Mouse (Mus musculus) midbrain, embryonic 15.5 days (tissue): ENCODE results near the gene Dhx8. TPM values are rescaled to one million over a fixed set of nuclear protein-coding genes. Genes with fewer than 3 reads are reported as not detected.

Experiments used
- ATAC-seq: fragments of 200-750 bp; cut with Nextera tagmentation; replicated peaks from 2 replicates; pipeline ENCODE4 v1.8.0; 2017; ENCODE audit warnings: moderate TSS enrichment
- H3K27ac ChIP-seq: fragments of 300-500 bp; sonication (generic); 2 replicates; pipeline ENCODE4 v1.5.1; 2015; ENCODE audit warnings: mild to moderate bottlenecking, inconsistent platforms
- H3K27me3 ChIP-seq: fragments of 300-500 bp; sonication (generic); replicated peaks from 2 replicates; pipeline ENCODE4 v1.6.1; 2015; ENCODE audit warnings: inconsistent platforms
- H3K36me3 ChIP-seq: fragments of 300-500 bp; sonication (generic); replicated peaks from 2 replicates; pipeline ENCODE4 v1.6.1; 2015; ENCODE audit warnings: inconsistent platforms
- H3K4me1 ChIP-seq: fragments of 300-500 bp; sonication (generic); 2 replicates; pipeline ENCODE4 v1.6.1; 2015; ENCODE audit warnings: inconsistent platforms
- H3K4me2 ChIP-seq: fragments of 300-500 bp; sonication (generic); 2 replicates; pipeline ENCODE4 v1.6.1; 2015; ENCODE audit warnings: inconsistent platforms, mild to moderate bottlenecking, moderate library complexity
- H3K4me3 ChIP-seq: fragments of 300-500 bp; sonication (generic); 2 replicates; pipeline ENCODE4 v1.5.1; 2015; ENCODE audit warnings: mild to moderate bottlenecking, inconsistent platforms
- H3K9ac ChIP-seq: fragments of 300-500 bp; sonication (generic); 2 replicates; pipeline ENCODE4 v1.6.1; 2015; ENCODE audit warnings: mild to moderate bottlenecking, inconsistent platforms
- H3K9me3 ChIP-seq: fragments of 300-500 bp; sonication (generic); 2 replicates; pipeline ENCODE4 v1.6.1; 2016; ENCODE audit warnings: inconsistent platforms
- WGBS: fragments of 180-500 bp; shearing (Covaris S2); methylation state at CpG from one replicate; pipeline ENCODE4 v1.1.7; 2015; ENCODE audit warnings: mixed read lengths; 5-methylcytosine and 5-hydroxymethylcytosine counted together
- polyA plus RNA-seq: library from polyadenylated mRNA; unstranded; fragments of >200 nt; fragmentation: Nextera tagmentation; extraction: Ambion mirVana; gene quantifications from 2 replicates; pipeline ENCODE4 v1.2.1, GENCODE M21; 2015

Gene Dhx8
- polyA plus RNA-seq, 1 experiment from 2014 or later, result 33.9 TPM

DNA sequence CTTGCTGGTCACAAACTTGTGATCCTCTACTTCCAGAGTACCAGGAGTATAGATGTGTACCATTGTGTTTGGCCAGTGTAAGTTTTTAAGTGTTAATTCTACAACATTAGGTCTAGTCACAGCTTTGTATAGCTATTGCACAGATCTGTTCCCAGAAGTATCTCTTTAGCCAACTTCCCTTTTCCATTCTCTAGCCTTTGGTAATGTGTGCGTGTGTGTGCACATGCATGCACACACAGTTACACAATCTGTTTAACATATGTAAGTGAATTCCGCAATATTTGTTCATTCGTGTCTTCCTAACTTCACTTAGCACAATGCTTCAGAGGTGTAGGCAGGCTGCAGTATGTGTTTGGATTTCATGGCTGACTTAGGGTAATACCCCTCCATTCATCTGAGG lies 26.8 kb downstream of the Dhx8 start:
- Histone ChIP-seq H3K27ac (no peak overlapping the region), H3K9ac (no peak overlapping the region), H3K4me2 (no peak overlapping the region), H3K9me3 (no peaks in the 10 kb centered on the region), H3K27me3 (no peaks in the 10 kb centered on the region), H3K4me3 (no peak overlapping the region), H3K36me3 (peaks cover 53% of the 10 kb centered on the region), H3K4me1 (no peaks in the 10 kb centered on the region)
- WGBS, result 96% methylated on average over 3 of the region's 3 CpGs
- ATAC-seq, result no peak

- Histone ChIP-seq H3K4me1 (no peaks in the 10 kb centered on the region), H3K36me3 (peaks cover 62% of the 10 kb centered on the region), H3K9me3 (no peaks in the 10 kb centered on the region), H3K9ac (no peak overlapping the region), H3K27ac (no peak overlapping the region), H3K4me3 (no peak overlapping the region), H3K4me2 (no peak overlapping the region), H3K27me3 (no peaks in the 10 kb centered on the region)
- 52% methylated on average over 7 of the region's 7 CpGs for WGBS
- ATAC-seq, result no peak
Measured at GRCm38 (mm10) chr11:101763723-101764122, 31.0 kb downstream of the Dhx8 start.

GRCm38 (mm10) chr11:101764546-101764945 lies 31.8 kb downstream of the Dhx8 start:
- no peak for ATAC-seq

DNA sequence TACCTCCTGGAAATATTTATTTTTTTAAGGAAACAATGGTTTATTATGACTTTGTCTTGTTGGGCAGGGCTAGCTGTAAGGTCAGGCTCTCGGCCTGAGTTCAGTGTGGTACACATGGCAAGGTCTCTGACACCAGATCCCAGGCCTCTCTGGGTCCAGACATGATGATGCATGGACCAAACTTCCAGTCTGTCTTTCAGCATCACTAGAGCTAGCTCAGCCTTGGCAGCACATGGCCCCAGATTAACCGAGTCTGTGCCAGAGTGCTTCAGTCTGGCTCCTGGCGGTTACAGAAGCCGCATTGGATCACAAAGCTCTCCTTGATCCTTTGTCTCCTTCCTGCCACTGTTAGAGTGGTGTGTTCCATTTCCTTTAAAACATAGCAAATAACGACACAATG lies 34.6 kb downstream of the Dhx8 start:
- 69% methylated on average over 5 of the region's 5 CpGs for WGBS
- H3K27me3 ChIP-seq, result peaks cover 15% of the 10 kb centered on the region
- no peak overlapping the region for H3K4me3 ChIP-seq
- H3K9me3 ChIP-seq, result no peaks in the 10 kb centered on the region
- no peak overlapping the region for H3K9ac ChIP-seq
- H3K4me1 ChIP-seq, result peaks cover 4% of the 10 kb centered on the region
- peaks cover 43% of the 10 kb centered on the region for H3K36me3 ChIP-seq
- H3K4me2 ChIP-seq, result no peak overlapping the region
- no peak overlapping the region for H3K27ac ChIP-seq
- ATAC-seq, result no peak

More at GRCm38 (mm10) chr11:101764546-101764945, 31.8 kb downstream of the Dhx8 start:
- no peak overlapping the region for H3K4me3 ChIP-seq
- peaks cover 57% of the 10 kb centered on the region for H3K36me3 ChIP-seq
- H3K4me2 ChIP-seq, result no peak overlapping the region
- H3K9ac ChIP-seq, result no peak overlapping the region
- H3K9me3 ChIP-seq, result no peaks in the 10 kb centered on the region
- H3K27me3 ChIP-seq, result no peaks in the 10 kb centered on the region
- WGBS, result 96% methylated on average over 8 of the region's 8 CpGs
- H3K27ac ChIP-seq, result no peak overlapping the region
- no peaks in the 10 kb centered on the region for H3K4me1 ChIP-seq

- H3K9ac ChIP-seq, result no peak overlapping the region
- H3K4me2 ChIP-seq, result no peak overlapping the region
- H3K9me3 ChIP-seq, result no peaks in the 10 kb centered on the region
- H3K4me1 ChIP-seq, result peaks cover 8% of the 10 kb centered on the region
- no peak overlapping the region for H3K4me3 ChIP-seq
- H3K36me3 ChIP-seq, result peaks cover 42% of the 10 kb centered on the region
- ATAC-seq, result no peak
- 93% methylated on average over 6 of the region's 6 CpGs for WGBS
- H3K27me3 ChIP-seq, result peaks cover 21% of the 10 kb centered on the region
- no peak overlapping the region for H3K27ac ChIP-seq
Measured at GRCm38 (mm10) chr11:101768721-101769120, 36.0 kb downstream of the Dhx8 start.

DNA sequence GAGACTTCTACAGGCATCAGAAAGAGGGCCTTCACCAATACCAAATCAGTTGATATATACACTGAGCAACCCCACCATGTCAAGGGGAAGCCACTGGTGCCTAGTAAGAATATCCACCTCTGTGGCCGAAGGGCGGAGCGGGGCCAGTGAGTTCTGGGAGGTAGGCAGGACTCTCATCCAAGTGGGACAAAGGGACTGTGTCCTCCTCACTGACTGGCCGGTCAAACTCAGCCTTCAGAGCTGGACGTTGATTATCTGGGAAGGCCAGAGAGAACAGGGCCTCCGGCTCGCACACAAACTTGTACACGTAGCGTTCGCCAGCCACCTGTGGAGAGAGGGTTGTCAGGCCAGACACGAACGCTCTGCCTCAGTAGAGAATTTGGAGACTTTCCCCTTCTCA lies 37.5 kb downstream of the Dhx8 start:
- Histone ChIP-seq H3K27me3 (peaks cover 31% of the 10 kb centered on the region), H3K36me3 (peaks cover 30% of the 10 kb centered on the region), H3K4me1 (peaks cover 8% of the 10 kb centered on the region), H3K9ac (no peak overlapping the region), H3K27ac (no peak overlapping the region), H3K4me3 (no peak overlapping the region), H3K9me3 (no peaks in the 10 kb centered on the region), H3K4me2 (no peak overlapping the region)
- ATAC-seq, result no peak
- WGBS, result 84% methylated on average over 12 of the region's 12 CpGs

- no peak overlapping the region for H3K27ac ChIP-seq
- WGBS, result 4% methylated on average over 5 of the region's 5 CpGs
- peak overlapping the region; percentile 53 for H3K4me2 ChIP-seq
- no peak for ATAC-seq
- no peaks in the 10 kb centered on the region for H3K9me3 ChIP-seq
- H3K36me3 ChIP-seq, result peaks cover 16% of the 10 kb centered on the region; the same call in 1 of the 2 replicates
- no peak overlapping the region for H3K4me3 ChIP-seq
- H3K27me3 ChIP-seq, result peaks cover 31% of the 10 kb centered on the region
- peaks cover 8% of the 10 kb centered on the region for H3K4me1 ChIP-seq
- no peak overlapping the region for H3K9ac ChIP-seq
Measured at GRCm38 (mm10) chr11:101772027-101772426, 39.3 kb downstream of the Dhx8 start.

DNA sequence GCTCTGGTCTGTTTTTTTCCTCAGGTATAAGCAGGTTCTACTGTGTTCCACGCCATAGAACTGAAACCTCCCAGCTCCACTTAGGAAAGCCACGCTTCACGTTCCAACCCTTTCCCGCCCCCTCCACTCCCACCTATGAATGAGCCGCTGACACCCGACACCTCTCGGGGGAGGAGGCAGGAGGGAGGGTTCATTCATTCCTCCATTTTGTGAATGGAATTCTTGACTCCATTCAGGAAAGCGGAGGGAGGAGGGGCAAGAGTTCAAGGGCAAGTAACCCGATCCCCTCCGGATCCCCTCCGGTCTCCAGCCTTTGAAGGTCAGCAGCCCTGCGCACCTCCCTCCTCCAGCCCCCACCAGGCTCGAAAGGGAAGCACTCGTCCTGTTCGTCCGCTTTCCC lies 39.7 kb downstream of the Dhx8 start:
- H3K9me3 ChIP-seq, result no peaks in the 10 kb centered on the region
- peak overlapping the region; percentile 53 for H3K4me2 ChIP-seq
- 1% methylated on average over 16 of the region's 16 CpGs for WGBS
- H3K27ac ChIP-seq, result no peak overlapping the region
- peaks cover 8% of the 10 kb centered on the region for H3K4me1 ChIP-seq
- ATAC-seq, result no peak
- peak overlapping the region; percentile 35; the same call in 1 of the 2 replicates for H3K9ac ChIP-seq
- H3K4me3 ChIP-seq, result peak overlapping the region; percentile 24
- H3K27me3 ChIP-seq, result peaks cover 35% of the 10 kb centered on the region
- H3K36me3 ChIP-seq, result peaks cover 11% of the 10 kb centered on the region; the same call in 1 of the 2 replicates

GRCm38 (mm10) chr11:101776846-101777245 lies 44.1 kb downstream of the Dhx8 start:
- 64% methylated on average over 4 of the region's 4 CpGs for WGBS
- no peak overlapping the region for H3K9ac ChIP-seq
- H3K27ac ChIP-seq, result no peak overlapping the region
- no peak overlapping the region for H3K4me2 ChIP-seq
- no peaks in the 10 kb centered on the region for H3K36me3 ChIP-seq
- no peak for ATAC-seq
- H3K4me1 ChIP-seq, result peaks cover 8% of the 10 kb centered on the region
- no peaks in the 10 kb centered on the region for H3K9me3 ChIP-seq
- no peak overlapping the region for H3K4me3 ChIP-seq
- H3K27me3 ChIP-seq, result peaks cover 41% of the 10 kb centered on the region

- peaks cover 19% of the 10 kb centered on the region for H3K4me1 ChIP-seq
- no peak overlapping the region for H3K4me2 ChIP-seq
- H3K4me3 ChIP-seq, result no peak overlapping the region
- no peak overlapping the region for H3K27ac ChIP-seq
- no peak overlapping the region for H3K9ac ChIP-seq
- no peaks in the 10 kb centered on the region for H3K9me3 ChIP-seq
- peaks cover 67% of the 10 kb centered on the region for H3K27me3 ChIP-seq
- 71% methylated on average over 1 of the region's 1 CpGs for WGBS
- no peak for ATAC-seq
- no peaks in the 10 kb centered on the region for H3K36me3 ChIP-seq
Measured at GRCm38 (mm10) chr11:101783135-101783534, 50.4 kb downstream of the Dhx8 start.

DNA sequence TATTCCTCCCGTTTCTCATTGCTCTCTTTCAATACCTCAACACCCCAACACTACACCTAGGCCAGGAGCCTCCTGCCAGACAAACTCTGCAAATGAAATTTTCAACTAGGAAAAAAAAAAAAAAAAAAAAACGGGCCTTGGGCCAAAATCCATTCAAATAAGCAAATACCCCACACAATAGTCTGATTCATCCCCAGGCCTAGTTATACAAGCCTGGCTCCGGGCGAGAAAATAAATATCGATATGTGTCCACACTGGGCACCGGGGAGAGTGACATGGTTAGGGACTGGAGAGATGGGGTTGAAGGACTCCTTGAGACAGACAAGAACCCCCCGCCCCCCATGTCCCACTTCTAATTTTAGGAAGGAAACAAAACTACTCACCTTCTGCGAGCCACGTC lies 50.9 kb downstream of the Dhx8 start:
- Histone ChIP-seq H3K27me3 (peaks cover 65% of the 10 kb centered on the region), H3K36me3 (no peaks in the 10 kb centered on the region), H3K4me2 (peak overlapping the region; percentile 89), H3K9me3 (no peaks in the 10 kb centered on the region), H3K9ac (no peak overlapping the region), H3K4me1 (peaks cover 19% of the 10 kb centered on the region), H3K4me3 (peak overlapping the region; percentile 44; the same call in 1 of the 2 replicates), H3K27ac (no peak overlapping the region)
- no peak for ATAC-seq
- 21% methylated on average over 9 of the region's 9 CpGs for WGBS

GRCm38 (mm10) chr11:101784072-101784471 lies 51.4 kb downstream of the Dhx8 start:
- WGBS, result 2% methylated on average over 18 of the region's 19 CpGs
- H3K9ac ChIP-seq, result peak overlapping the region; percentile 45; the same call in 1 of the 2 replicates
- H3K4me1 ChIP-seq, result peaks cover 19% of the 10 kb centered on the region
- H3K9me3 ChIP-seq, result no peaks in the 10 kb centered on the region
- peaks cover 65% of the 10 kb centered on the region for H3K27me3 ChIP-seq
- H3K4me2 ChIP-seq, result peak overlapping the region; percentile 89
- no peaks in the 10 kb centered on the region for H3K36me3 ChIP-seq
- no peak for ATAC-seq
- H3K27ac ChIP-seq, result no peak overlapping the region
- H3K4me3 ChIP-seq, result peak overlapping the region; percentile 44

DNA sequence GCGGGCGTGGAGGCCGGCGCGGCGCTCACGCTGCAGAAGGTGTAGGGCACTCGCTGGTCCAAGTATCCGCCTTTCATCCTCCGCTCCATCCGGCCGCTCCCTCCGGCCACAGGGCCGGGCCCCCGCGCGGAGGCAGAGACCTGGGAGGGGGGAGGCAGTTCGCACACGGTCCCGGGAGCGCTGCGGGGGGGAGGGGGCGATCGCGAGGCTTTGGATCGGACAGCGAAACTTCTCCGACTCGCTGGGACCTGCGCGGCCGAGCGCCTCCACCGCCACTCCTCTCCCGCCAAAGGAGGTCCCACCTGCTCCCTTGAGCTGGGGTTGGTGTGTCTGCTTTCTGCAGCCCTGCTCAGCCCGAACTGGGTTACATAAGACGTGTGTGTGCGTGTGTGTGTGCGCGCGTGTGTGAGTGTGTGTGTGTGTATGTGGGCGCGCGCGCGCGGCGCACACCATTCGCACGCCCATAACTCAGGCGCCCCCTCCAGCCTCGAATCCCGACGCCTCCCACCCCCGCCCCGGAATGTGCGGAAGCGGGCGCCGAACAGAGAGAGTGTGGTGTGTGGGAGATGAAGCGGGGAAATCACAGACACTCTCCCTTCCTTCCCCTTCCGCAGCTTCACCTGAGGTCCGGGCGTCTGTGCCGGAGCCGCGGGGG lies 51.9 kb downstream of the Dhx8 start:
- no peaks in the 10 kb centered on the region for H3K9me3 ChIP-seq
- peaks cover 65% of the 10 kb centered on the region for H3K27me3 ChIP-seq
- ATAC-seq, result peak; percentile 57
- under 1% methylated on average over 60 of the region's 67 CpGs for whole genome bisulfite sequencing
- H3K4me1 ChIP-seq, result peaks cover 19% of the 10 kb centered on the region
- no peaks in the 10 kb centered on the region for H3K36me3 ChIP-seq
- peak overlapping the region; percentile 89 for H3K4me2 ChIP-seq
- H3K27ac ChIP-seq, result no peak overlapping the region
- H3K9ac ChIP-seq, result peak overlapping the region; percentile 45
- peak overlapping the region; percentile 44 for H3K4me3 ChIP-seq
